Mouse (Mus musculus): ENCODE data around the gene Enox1.

GRCm38 (mm10) chr14:77584426-77584825, 427.9 kb downstream of the Enox1 start:
- TF ChIP-seq CTCF (conservative IDR thresholded peaks at IDR 0.05; ENCODE audit: low read length) (no peak), POU5F1 (IDR thresholded peaks at IDR 0.05; ENCODE audit: borderline replicate concordance, low read length) (no peak), NANOG (IDR thresholded peaks at IDR 0.05; ENCODE audit: borderline replicate concordance, low read length) (no peak)
